Mouse (Mus musculus) adrenal gland (tissue): Measurements from ENCODE around the gene Scgb1b27.
"Not testable (repeated sequence)": the region's sequence is repeated elsewhere in the genome, so short reads cannot be mapped to it uniquely, and the experiment has no call there.

Experiments
- intact Hi-C: fragments of 180-260 bp; cut with DNase I; formaldehyde crosslinking; loops from one replicate; pipeline ENCODE4 v1.15.1; 2025
- long read RNA-seq, 2 experiments: library from polyadenylated mRNA; unstranded; transcript quantifications; one replicate each; pipeline ENCODE4 v2.0.0; 2020; ENCODE audit warnings: borderline replicate concordance in 1 of 2; ENCODE audit not compliant: insufficient replicate concordance in 1 of 2

The Scgb1b27 gene
- long read RNA-seq, experiment 1 = 0 reads
- long read RNA-seq, experiment 2 = 0 reads

DNA sequence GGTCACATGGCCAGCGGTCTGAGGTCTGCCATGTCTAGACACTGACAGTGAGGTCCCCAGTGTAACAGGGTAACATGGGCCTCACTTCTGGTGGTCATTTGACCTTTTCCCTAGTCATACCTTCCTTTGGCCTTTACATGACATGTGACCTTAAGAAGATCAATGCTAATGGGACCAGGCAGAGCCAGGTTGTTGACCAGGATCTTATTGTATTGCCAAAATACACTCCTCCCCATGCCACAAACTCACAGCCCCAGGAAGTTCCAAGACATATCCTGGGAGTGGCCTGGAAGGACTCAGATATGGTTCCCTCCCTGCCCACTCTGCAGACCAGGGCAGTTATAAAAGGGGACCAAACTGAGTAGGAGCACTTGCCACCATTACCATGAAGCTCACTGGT, at the start of gene Scgb1b27:
Gene Scgb1b27 (plus strand): TSS at position 301 of the 400 bp plus-strand sequence.
- intact Hi-C loops = not testable (repeated sequence)

GRCm38 (mm10) chr7:33982281-33982680, 39.0 kb upstream of the Scgb1b27 start:
- intact Hi-C loops = not testable (repeated sequence)

GRCm38 (mm10) chr7:34013842-34014241, 7.4 kb upstream of the Scgb1b27 start, which contains the start of gene Scgb2b27:
TSS of gene Scgb2b27 (minus strand) at chr7:34013942.
- intact Hi-C loops = no loop called here

- intact Hi-C loops = no loop called here
These were observed 4.4 kb downstream of the Scgb1b27 start for GRCm38 (mm10) chr7:34025641-34026040.

DNA sequence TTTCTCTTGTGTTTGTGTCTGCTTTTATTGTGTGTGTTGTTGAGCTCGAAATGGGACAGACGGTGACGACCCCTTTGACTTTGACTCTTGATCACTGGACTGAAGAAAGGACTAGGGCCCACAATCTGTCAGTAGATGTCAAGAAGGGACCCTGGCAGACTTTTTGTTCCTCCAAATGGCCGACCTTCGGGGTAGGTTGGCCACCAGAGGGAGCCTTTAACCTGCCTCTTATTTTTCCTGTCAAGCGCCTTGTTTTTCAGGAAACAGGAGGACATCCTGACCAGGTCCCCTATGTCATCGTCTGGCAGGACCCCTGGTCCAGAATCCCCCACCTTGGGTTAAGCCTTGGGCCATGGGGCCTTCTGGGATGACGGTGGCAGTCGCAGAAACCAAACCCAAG, 5.9 kb downstream of the Scgb1b27 start:
- intact Hi-C loops = not testable (repeated sequence)

DNA sequence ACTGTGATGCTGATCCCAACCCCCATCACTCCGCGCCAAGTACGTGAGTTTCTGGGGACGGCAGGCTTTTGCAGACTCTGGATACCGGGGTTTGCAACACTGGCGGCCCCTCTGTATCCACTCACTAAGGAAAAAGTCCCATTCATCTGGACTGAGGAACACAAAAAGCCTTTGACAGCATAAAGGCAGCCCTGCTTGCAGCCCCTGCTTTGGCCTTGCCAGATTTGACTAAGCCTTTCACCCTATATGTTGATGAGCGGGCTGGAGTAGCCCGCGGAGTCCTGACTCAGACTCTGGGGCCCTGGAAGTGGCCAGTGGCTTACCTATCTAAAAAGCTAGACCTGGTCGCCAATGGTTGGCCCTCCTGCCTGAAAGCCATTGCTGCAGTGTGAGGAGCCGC, 8.7 kb downstream of the Scgb1b27 start:
- intact Hi-C loops = no loop called here

DNA sequence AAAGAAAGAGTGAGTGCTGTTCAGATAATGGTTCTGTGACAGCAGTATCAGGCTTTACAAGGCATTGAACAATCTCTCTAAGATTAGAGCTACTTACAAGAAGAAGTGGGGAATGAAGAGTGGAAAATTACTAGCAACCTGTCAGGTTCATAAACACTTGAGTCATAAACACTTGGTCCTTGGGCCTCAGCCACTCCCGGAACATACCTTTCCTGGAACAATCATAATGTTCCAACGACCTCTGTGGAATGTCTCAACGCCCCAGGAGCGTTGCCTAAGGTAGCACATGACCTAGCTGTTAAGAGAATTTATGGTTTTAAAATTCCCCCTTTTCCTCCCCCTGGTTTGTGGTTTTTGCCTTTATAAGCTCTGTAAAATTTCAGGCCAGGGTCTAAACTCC, 13.3 kb downstream of the Scgb1b27 start:
- intact Hi-C loops = not testable (repeated sequence)

DNA sequence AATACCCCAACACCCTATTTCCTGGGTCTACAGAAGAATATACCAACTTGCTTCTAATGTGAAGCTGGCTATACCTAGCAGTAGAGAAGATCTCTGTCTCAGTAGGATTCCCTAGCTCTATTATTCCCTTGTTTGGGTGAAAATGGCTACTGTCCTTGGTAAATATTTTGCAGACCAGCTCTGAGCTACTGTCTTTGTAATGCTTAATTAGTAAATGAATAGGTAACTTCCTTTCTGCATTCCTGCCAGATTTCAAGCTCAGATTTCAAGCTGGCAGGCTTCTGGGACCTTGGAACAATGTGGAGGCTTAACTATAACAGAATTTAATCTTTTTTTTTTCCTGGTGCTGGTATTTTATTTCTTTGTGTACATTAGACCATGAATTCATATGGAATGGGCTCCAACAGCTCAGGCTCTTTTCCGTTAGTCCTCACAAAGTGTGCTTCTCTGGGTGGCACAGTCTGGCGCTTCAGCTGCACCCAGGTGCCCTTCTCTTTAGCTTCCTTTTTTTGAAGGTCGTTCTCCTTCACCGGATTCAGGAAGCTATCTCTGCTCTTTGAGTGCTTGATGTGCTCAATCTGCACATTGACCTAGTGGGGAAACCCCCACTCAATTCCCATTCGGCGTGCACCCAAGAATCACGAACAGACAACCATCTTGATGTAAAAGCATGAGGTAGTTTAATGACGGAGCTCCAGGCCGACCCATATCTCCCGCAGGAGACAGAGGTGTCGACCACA, 15.0 kb downstream of the Scgb1b27 start:
- intact Hi-C loops = not testable (repeated sequence)

- intact Hi-C loops = not testable (repeated sequence)
These were observed 46.8 kb downstream of the Scgb1b27 start for GRCm38 (mm10) chr7:34068132-34068531.
